Mouse (Mus musculus) embryonic facial prominence, embryonic 12.5 days (tissue): Measurements from ENCODE around the gene Gm28635. TPM values are rescaled to one million over a fixed set of nuclear protein-coding genes. Genes with fewer than 3 reads are reported as not detected.

Experiments used
- ATAC-seq: fragments of 200-750 bp; cut with Nextera tagmentation; 2 replicates; pipeline ENCODE4 v1.8.0; 2017; ENCODE audit not compliant: insufficient number of reproducible peaks, insufficient read depth, low FRiP score, low TSS enrichment
- H3K27ac ChIP-seq: fragments of 300-500 bp; sonication (generic); 2 replicates; pipeline ENCODE4 v1.5.1; 2016; ENCODE audit warnings: mild to moderate bottlenecking
- H3K27me3 ChIP-seq: fragments of 300-500 bp; sonication (generic); 2 replicates; pipeline ENCODE4 v1.6.1; 2016; ENCODE audit warnings: mild to moderate bottlenecking, moderate library complexity
- H3K36me3 ChIP-seq: fragments of 300-500 bp; sonication (generic); 2 replicates; pipeline ENCODE4 v1.6.1; 2016; ENCODE audit warnings: mild to moderate bottlenecking
- H3K4me1 ChIP-seq: fragments of 300-500 bp; sonication (generic); 2 replicates; pipeline ENCODE4 v1.6.1; 2016
- H3K4me2 ChIP-seq: fragments of 300-500 bp; sonication (generic); replicated peaks from 2 replicates; pipeline ENCODE4 v1.6.1; 2016; ENCODE audit warnings: mild to moderate bottlenecking, moderate library complexity
- H3K4me3 ChIP-seq: fragments of 300-500 bp; sonication (generic); 2 replicates; pipeline ENCODE4 v1.5.1; 2016; ENCODE audit warnings: mild to moderate bottlenecking
- H3K9ac ChIP-seq: fragments of 300-500 bp; sonication (generic); 2 replicates; pipeline ENCODE4 v1.6.1; 2016; ENCODE audit warnings: mild to moderate bottlenecking, moderate library complexity
- H3K9me3 ChIP-seq: fragments of 300-500 bp; sonication (generic); 2 replicates; pipeline ENCODE4 v1.6.1; 2016; ENCODE audit warnings: mild to moderate bottlenecking, moderate library complexity
- WGBS: fragments of 180-500 bp; shearing (Covaris S2); methylation state at CpG from one replicate; pipeline ENCODE4 v1.1.7; 2016; 5-methylcytosine and 5-hydroxymethylcytosine counted together
- polyA plus RNA-seq: library from polyadenylated mRNA; unstranded; fragments of >200 nt; fragmentation: Nextera tagmentation; extraction: Ambion mirVana; gene quantifications from 2 replicates; pipeline ENCODE4 v1.2.1, GENCODE M21; 2016

Gene Gm28635
- polyA plus RNA-seq, 1 experiment from 2014 or later, result not detected

DNA sequence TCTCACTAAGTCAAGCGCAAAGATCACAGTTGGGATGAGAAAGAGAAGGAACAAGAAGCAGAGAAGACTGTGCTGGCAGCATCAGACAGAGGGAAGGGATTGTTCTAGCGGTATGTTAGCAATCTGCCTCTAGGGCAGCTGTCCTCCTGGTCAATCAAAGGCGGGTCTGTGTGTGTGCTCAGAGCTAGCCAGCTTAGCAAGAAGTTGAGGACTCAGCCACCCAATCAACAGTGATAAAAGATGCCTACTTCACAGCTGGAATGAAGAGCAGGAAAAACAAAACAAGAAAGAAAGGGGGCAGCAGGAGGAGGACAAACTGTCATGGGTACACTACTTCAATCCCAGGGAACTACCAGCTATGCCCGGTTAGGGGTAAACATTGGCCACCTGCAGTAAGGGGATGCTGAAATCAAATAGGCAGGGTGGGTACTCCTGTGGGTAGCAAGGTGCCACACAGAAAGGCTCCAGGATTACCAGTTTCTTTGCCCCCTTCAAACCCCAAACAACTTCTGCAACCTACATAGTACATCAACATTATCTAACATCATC, 42.8 kb downstream of the Gm28635 start:
- no peak overlapping the region for H3K9ac ChIP-seq
- 12% methylated on average over 4 of the region's 4 CpGs for WGBS
- no peak overlapping the region for H3K4me3 ChIP-seq
- no peaks in the 10 kb centered on the region; the same call in 1 of the 2 replicates for H3K36me3 ChIP-seq
- no peaks in the 10 kb centered on the region for H3K27me3 ChIP-seq
- peak overlapping the region; percentile 9; the same call in 1 of the 2 replicates for H3K4me2 ChIP-seq
- H3K27ac ChIP-seq, result peak overlapping the region; percentile 93
- no peaks in the 10 kb centered on the region for H3K9me3 ChIP-seq
- H3K4me1 ChIP-seq, result peaks cover 63% of the 10 kb centered on the region
- no peak for ATAC-seq

GRCm38 (mm10) chr2:84634006-84634405, 43.8 kb downstream of the Gm28635 start:
- ATAC-seq, result no peak
- Histone ChIP-seq H3K4me2 (no peak overlapping the region), H3K36me3 (no peaks in the 10 kb centered on the region; the same call in 1 of the 2 replicates), H3K9ac (no peak overlapping the region), H3K9me3 (no peaks in the 10 kb centered on the region), H3K27ac (peak overlapping the region; percentile 93; the same call in 1 of the 2 replicates), H3K4me3 (no peak overlapping the region), H3K4me1 (peaks cover 61% of the 10 kb centered on the region), H3K27me3 (no peaks in the 10 kb centered on the region)
- 66% methylated on average over 4 of the region's 4 CpGs for WGBS

GRCm38 (mm10) chr2:84632999-84633398, 44.8 kb downstream of the Gm28635 start:
- WGBS, result 7% methylated on average over 3 of the region's 3 CpGs
- Histone ChIP-seq H3K9me3 (no peaks in the 10 kb centered on the region), H3K27me3 (no peaks in the 10 kb centered on the region), H3K4me3 (no peak overlapping the region), H3K9ac (no peak overlapping the region), H3K27ac (peak overlapping the region; percentile 17; the same call in 1 of the 2 replicates), H3K36me3 (no peaks in the 10 kb centered on the region), H3K4me2 (no peak overlapping the region), H3K4me1 (peaks cover 52% of the 10 kb centered on the region)
- ATAC-seq, result no peak

DNA sequence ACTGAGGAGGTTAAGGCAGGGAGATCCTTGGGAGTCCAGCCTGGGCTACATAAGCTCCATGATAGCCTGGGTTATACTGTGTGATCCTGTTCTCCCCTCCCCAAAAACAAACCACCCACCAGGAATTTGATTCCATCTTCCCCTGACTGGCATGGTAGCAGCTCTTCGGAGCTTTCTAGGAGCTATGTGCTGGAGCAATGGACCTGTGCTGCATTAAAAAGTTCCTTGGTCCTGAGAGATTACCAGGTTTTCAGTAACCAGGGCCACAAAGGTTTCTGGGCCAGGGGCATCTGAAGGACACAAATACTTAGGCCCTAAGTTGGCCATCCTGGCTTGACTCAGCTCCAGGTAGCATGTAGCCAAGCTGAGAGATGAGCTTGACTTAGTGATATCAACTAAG, 45.8 kb downstream of the Gm28635 start:
- Histone ChIP-seq H3K27ac (no peak overlapping the region), H3K4me3 (no peak overlapping the region), H3K9ac (no peak overlapping the region), H3K36me3 (no peaks in the 10 kb centered on the region), H3K27me3 (no peaks in the 10 kb centered on the region), H3K4me1 (peaks cover 43% of the 10 kb centered on the region), H3K9me3 (no peaks in the 10 kb centered on the region), H3K4me2 (no peak overlapping the region)
- ATAC-seq, result no peak
- 77% methylated on average over 1 of the region's 1 CpGs for WGBS

GRCm38 (mm10) chr2:84627036-84627435, 50.8 kb downstream of the Gm28635 start:
- Histone ChIP-seq H3K27me3 (no peaks in the 10 kb centered on the region), H3K4me1 (no peaks in the 10 kb centered on the region), H3K36me3 (peaks cover 11% of the 10 kb centered on the region; the same call in 1 of the 2 replicates), H3K9ac (no peak overlapping the region), H3K9me3 (no peaks in the 10 kb centered on the region), H3K4me3 (no peak overlapping the region), H3K4me2 (no peak overlapping the region), H3K27ac (no peak overlapping the region)
- WGBS, result 53% methylated on average over 3 of the region's 3 CpGs
- no peak for ATAC-seq

GRCm38 (mm10) chr2:84626366-84626975, 51.4 kb downstream of the Gm28635 start:
- Histone ChIP-seq H3K9me3 (no peaks in the 10 kb centered on the region), H3K27me3 (no peaks in the 10 kb centered on the region), H3K4me1 (no peaks in the 10 kb centered on the region), H3K4me3 (no peak overlapping the region), H3K9ac (no peak overlapping the region), H3K36me3 (peaks cover 13% of the 10 kb centered on the region; the same call in 1 of the 2 replicates), H3K27ac (0 out of 2 replicates have a peak overlapping the region, but pooled peaks have one; percentile 30), H3K4me2 (no peak overlapping the region)
- no peak for ATAC-seq
- WGBS, result 76% methylated on average over 7 of the region's 7 CpGs

- H3K27me3 ChIP-seq, result no peaks in the 10 kb centered on the region
- 91% methylated on average over 17 of the region's 17 CpGs for WGBS
- no peak overlapping the region for H3K4me3 ChIP-seq
- no peak overlapping the region for H3K9ac ChIP-seq
- no peak overlapping the region for H3K4me2 ChIP-seq
- no peaks in the 10 kb centered on the region for H3K9me3 ChIP-seq
- ATAC-seq, result no peak
- no peak overlapping the region for H3K27ac ChIP-seq
- no peaks in the 10 kb centered on the region for H3K4me1 ChIP-seq
- peaks cover 27% of the 10 kb centered on the region for H3K36me3 ChIP-seq
Observed at GRCm38 (mm10) chr2:84624201-84624600, 53.6 kb downstream of the Gm28635 start.

- H3K4me1 ChIP-seq, result no peaks in the 10 kb centered on the region
- no peak overlapping the region for H3K4me3 ChIP-seq
- no peak overlapping the region for H3K27ac ChIP-seq
- WGBS, result 91% methylated on average over 3 of the region's 3 CpGs
- no peaks in the 10 kb centered on the region for H3K27me3 ChIP-seq
- peaks cover 32% of the 10 kb centered on the region for H3K36me3 ChIP-seq
- no peaks in the 10 kb centered on the region for H3K9me3 ChIP-seq
- H3K9ac ChIP-seq, result no peak overlapping the region
- no peak overlapping the region for H3K4me2 ChIP-seq
- no peak for ATAC-seq
Observed at GRCm38 (mm10) chr2:84623428-84624119, 54.3 kb downstream of the Gm28635 start.

DNA sequence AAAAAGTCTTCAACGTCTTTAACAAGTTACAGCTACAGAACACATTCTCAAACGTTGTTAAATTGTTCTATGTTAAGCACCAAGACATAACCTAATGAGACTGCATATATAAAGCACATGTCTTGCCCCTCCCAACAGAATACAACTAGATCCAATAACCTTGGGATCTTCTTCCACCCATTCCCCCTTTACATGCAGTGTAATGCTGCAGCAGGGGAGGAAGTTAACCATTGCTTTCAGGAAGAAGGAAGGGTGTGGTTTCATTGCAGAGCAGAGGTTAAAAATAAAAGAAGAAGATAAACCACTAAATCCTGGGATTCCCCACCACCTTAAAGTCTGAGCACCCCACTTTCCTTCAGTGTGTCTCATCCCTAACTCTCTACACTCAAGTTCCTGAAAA, 55.2 kb downstream of the Gm28635 start:
- H3K4me3 ChIP-seq, result no peak overlapping the region
- H3K9me3 ChIP-seq, result no peaks in the 10 kb centered on the region
- 80% methylated on average over 2 of the region's 2 CpGs for WGBS
- H3K4me2 ChIP-seq, result no peak overlapping the region
- no peak for ATAC-seq
- H3K27me3 ChIP-seq, result no peaks in the 10 kb centered on the region
- H3K27ac ChIP-seq, result no peak overlapping the region
- no peak overlapping the region for H3K9ac ChIP-seq
- peaks cover 32% of the 10 kb centered on the region for H3K36me3 ChIP-seq
- no peaks in the 10 kb centered on the region for H3K4me1 ChIP-seq

DNA sequence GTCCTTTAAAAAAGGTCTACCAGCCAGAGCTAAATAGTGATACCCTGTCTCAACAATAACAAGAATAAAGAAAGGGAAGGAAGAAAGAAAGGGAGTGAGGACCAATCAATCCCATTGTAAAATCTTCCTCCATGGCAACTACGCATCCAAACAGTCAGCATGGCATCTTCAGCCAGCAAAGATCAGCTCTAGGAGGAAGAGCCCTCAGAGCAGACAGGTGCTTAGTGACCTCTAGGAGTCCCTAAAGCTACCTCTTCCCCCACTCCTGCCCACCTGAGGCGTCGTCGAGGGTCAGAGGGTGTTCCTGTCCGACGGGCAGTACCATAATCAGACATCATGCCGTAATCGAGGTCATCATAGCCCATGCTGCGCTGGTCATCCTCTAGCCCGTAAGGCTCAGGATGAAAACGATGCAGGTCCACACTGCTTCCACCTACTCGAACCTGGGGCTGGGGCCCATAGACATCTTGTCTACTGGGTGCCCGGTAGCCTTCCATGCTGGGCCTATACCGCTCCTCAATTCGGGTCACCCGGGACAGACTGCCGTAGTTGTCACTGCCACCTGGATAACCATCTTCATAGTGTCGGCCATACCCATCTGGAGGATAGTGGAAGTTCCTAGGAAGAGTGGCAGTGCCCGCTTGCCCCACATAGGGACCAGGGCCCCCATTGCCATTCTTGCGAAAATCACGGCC, 58.0 kb downstream of the Gm28635 start:
- H3K4me3 ChIP-seq, result no peak overlapping the region
- no peak overlapping the region for H3K4me2 ChIP-seq
- no peak overlapping the region for H3K9ac ChIP-seq
- 94% methylated on average over 21 of the region's 21 CpGs for WGBS
- peaks cover 59% of the 10 kb centered on the region for H3K36me3 ChIP-seq
- H3K27ac ChIP-seq, result no peak overlapping the region
- no peaks in the 10 kb centered on the region for H3K27me3 ChIP-seq
- no peaks in the 10 kb centered on the region for H3K9me3 ChIP-seq
- no peaks in the 10 kb centered on the region for H3K4me1 ChIP-seq
- no peak for ATAC-seq

GRCm38 (mm10) chr2:84618914-84619313, 58.9 kb downstream of the Gm28635 start:
- 78% methylated on average over 2 of the region's 2 CpGs for WGBS
- ATAC-seq, result no peak
- H3K4me1 ChIP-seq, result no peaks in the 10 kb centered on the region

More at GRCm38 (mm10) chr2:84618914-84619313, 58.9 kb downstream of the Gm28635 start:
- no peak overlapping the region for H3K4me2 ChIP-seq
- H3K36me3 ChIP-seq, result peaks cover 58% of the 10 kb centered on the region
- H3K27me3 ChIP-seq, result no peaks in the 10 kb centered on the region
- no peak overlapping the region for H3K27ac ChIP-seq
- no peaks in the 10 kb centered on the region for H3K9me3 ChIP-seq
- H3K4me3 ChIP-seq, result no peak overlapping the region
- no peak overlapping the region for H3K9ac ChIP-seq
